ENCODE assay signal across 9 mouse cellular contexts in the genomic region with DNA sequence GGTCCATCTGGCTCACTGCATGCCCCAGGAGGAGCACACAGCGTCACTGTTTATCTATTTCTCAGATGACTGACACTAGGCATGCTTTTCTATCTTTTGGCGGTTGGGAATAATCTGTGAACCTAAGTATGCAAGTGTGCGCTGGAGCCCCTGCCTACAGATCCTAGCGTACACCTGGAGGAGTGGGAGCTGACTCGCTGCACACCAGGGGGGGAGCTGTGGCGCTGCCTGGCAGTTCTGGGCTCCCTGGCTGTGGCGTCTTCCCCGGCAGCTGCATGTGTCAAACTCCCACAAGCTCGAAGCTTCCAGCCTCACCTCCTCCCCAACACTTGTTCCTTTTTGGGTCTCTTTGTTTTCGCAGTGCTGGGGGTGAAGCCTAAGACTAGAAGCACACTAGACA. TPM values are rescaled to one million over a fixed set of nuclear protein-coding genes. Genes with fewer than 3 reads are reported as not detected.
DNase-seq lines count a peak whose midpoint lies in the region; ATAC-seq and TF ChIP-seq lines count a peak whose summit lies in the region.
"Had no signal": no experiment of that assay in that cellular context is flagged by ENCODE, and none has a peak within 500 bp of the region (broad histone marks: within the 10 kb centered on the region; RNA-seq: fewer than 3 reads in every experiment).

No protein-coding gene starts in this region.

- ATAC-seq in lung, postnatal 0 days: no peak
- ATAC-seq in stomach, embryonic 14.5 days (ENCODE audit: insufficient number of reproducible peaks, insufficient read depth, low FRiP score, low read depth): no peak
- ATAC-seq in erythroblast, adult 5-6 weeks (replicated peaks; ENCODE audit: low FRiP score, poor library complexity, severe bottlenecking): no peak

- TF ChIP-seq EP300 in lung, postnatal 0 days (IDR thresholded peaks at IDR 0.05): no peak

- no peaks in the 10 kb centered on the region for H3K9me3 ChIP-seq in lung, postnatal 0 days (ENCODE audit: low read length)
- no peaks in the 10 kb centered on the region for H3K9me3 ChIP-seq in stomach, embryonic 14.5 days (ENCODE audit: control insufficient read depth, low read depth, low read length)

- H3K4me1 ChIP-seq in lung, postnatal 0 days (ENCODE audit: insufficient read depth, low read depth, low read length): no peaks in the 10 kb centered on the region
- H3K4me1 ChIP-seq in stomach, embryonic 14.5 days (ENCODE audit: control insufficient read depth, insufficient read depth, low read length): peaks cover 38% of the 10 kb centered on the region

- peak; percentile 69 to 70 for DNase-seq in cerebellum, postnatal 25 days
- DNase-seq in cerebellum, postnatal 4 days (ENCODE audit: low spot score in 2 of 2): no peak
- no peak for DNase-seq in lung, postnatal 0 days (ENCODE audit: low spot score)
- DNase-seq in lung, postnatal 14 days: no peak
- DNase-seq in left cerebral cortex, adult 18-20 months (ENCODE audit: low spot score in 2 of 2): peak; percentile 73 to 88
- DNase-seq in adrenal gland, postnatal 14 days: no peak
- DNase-seq: embryo, embryonic 11 days had no signal

- H3K36me3 ChIP-seq in lung, postnatal 0 days (ENCODE audit: insufficient read depth, low read length): no peaks in the 10 kb centered on the region
- H3K36me3 ChIP-seq in stomach, embryonic 14.5 days (ENCODE audit: control insufficient read depth, insufficient read depth, low read length): peaks cover 7% of the 10 kb centered on the region; the same call in 1 of the 2 replicates

- no peaks in the 10 kb centered on the region for H3K27me3 ChIP-seq in lung, postnatal 0 days (replicated peaks; ENCODE audit: insufficient read depth, low read length)
- H3K27me3 ChIP-seq in stomach, embryonic 14.5 days (ENCODE audit: control insufficient read depth, insufficient read depth, low read length): no peaks in the 10 kb centered on the region

- WGBS in lung, postnatal 0 days: 50% methylated on average over 10 of the region's 10 CpGs
- 23% methylated on average over 10 of the region's 10 CpGs for whole genome bisulfite sequencing in stomach, embryonic 14.5 days

- H3K9ac ChIP-seq in lung, postnatal 0 days (replicated peaks; ENCODE audit: low read depth): no peak overlapping the region
- H3K9ac ChIP-seq in stomach, embryonic 14.5 days (replicated peaks; ENCODE audit: low read depth, low read length): no peak overlapping the region

- no peak overlapping the region for H3K4me3 ChIP-seq in lung, postnatal 0 days (ENCODE audit: low read depth, low read length)
- H3K4me3 ChIP-seq in stomach, embryonic 14.5 days (ENCODE audit: low read depth, low read length): no peak overlapping the region

- no peak overlapping the region for H3K27ac ChIP-seq in lung, postnatal 0 days (ENCODE audit: low read length)
- H3K27ac ChIP-seq in stomach, embryonic 14.5 days (ENCODE audit: low read length): peak overlapping the region; percentile 21; the same call in 1 of the 2 replicates

- H3K4me2 ChIP-seq in lung, postnatal 0 days (replicated peaks; ENCODE audit: low read depth, low read length): no peak overlapping the region
- H3K4me2 ChIP-seq in stomach, embryonic 14.5 days (replicated peaks; ENCODE audit: low read depth, low read length): no peak overlapping the region

- peak; percentile 24; the same call in 1 of the 2 replicates for TF ChIP-seq CTCF in lung, postnatal 0 days (IDR thresholded peaks at IDR 0.05)

RNA-seq across cellular contexts. Expression of gene Crtc1, which starts 21.5 kb away (rescaled TPM):
- 5.1 and 7.0 TPM in 2 replicates for polyA plus RNA-seq in lung, postnatal 0 days (2015; fragmentation: Nextera tagmentation; extraction: Ambion mirVana)
- 100 to 1,000 TPM; 152 to 154 TPM for total RNA-seq in left cerebral cortex, adult 18-20 months (2021)
- polyA plus RNA-seq in stomach, embryonic 14.5 days (2014; fragmentation: Nextera tagmentation; extraction: Ambion mirVana): 21.6 and 23.0 TPM in 2 replicates
- total RNA-seq in adrenal gland, postnatal 14 days (2021): 19.4 and 20.6 TPM in 2 replicates
- 4.2 and 4.4 TPM in 2 replicates for total RNA-seq in erythroblast, adult 5-6 weeks (2015; ENCODE audit: low replicate concordance)
- 1.7 and 2.0 TPM in 2 replicates for total RNA-seq in erythroblast, adult 5-6 weeks (2017; ENCODE audit: low replicate concordance)

RNA-seq across cellular contexts. Expression of gene Comp, which starts 44.6 kb away (rescaled TPM):
- 0.13 and 0.29 TPM in 2 replicates for polyA plus RNA-seq in lung, postnatal 0 days (2015; fragmentation: Nextera tagmentation; extraction: Ambion mirVana)
- total RNA-seq in left cerebral cortex, adult 18-20 months (2021): under 1 TPM; 0.30 to 0.33 TPM
- 0.38 TPM in 1 of 2 replicates, not detected in the other for polyA plus RNA-seq in stomach, embryonic 14.5 days (2014; fragmentation: Nextera tagmentation; extraction: Ambion mirVana)
- 1.4 TPM in 1 of 2 replicates, not detected in the other for total RNA-seq in adrenal gland, postnatal 14 days (2021)
- not detected in 2 replicates for total RNA-seq in erythroblast, adult 5-6 weeks (2015; ENCODE audit: low replicate concordance)
- 0.43 TPM in 1 of 2 replicates, not detected in the other for total RNA-seq in erythroblast, adult 5-6 weeks (2017; ENCODE audit: low replicate concordance)

RNA-seq across cellular contexts. Expression of gene Klhl26, which starts 58.9 kb away (rescaled TPM):
- 19.0 and 21.6 TPM in 2 replicates for polyA plus RNA-seq in lung, postnatal 0 days (2015; fragmentation: Nextera tagmentation; extraction: Ambion mirVana)
- 10 to 100 TPM; 43.7 to 44.4 TPM for total RNA-seq in left cerebral cortex, adult 18-20 months (2021)
- 20.9 and 22.1 TPM in 2 replicates for polyA plus RNA-seq in stomach, embryonic 14.5 days (2014; fragmentation: Nextera tagmentation; extraction: Ambion mirVana)
- 15.7 and 16.3 TPM in 2 replicates for total RNA-seq in adrenal gland, postnatal 14 days (2021)
- total RNA-seq in erythroblast, adult 5-6 weeks (2015; ENCODE audit: low replicate concordance): 0.38 and 1.7 TPM in 2 replicates
- 1.8 and 2.8 TPM in 2 replicates for total RNA-seq in erythroblast, adult 5-6 weeks (2017; ENCODE audit: low replicate concordance)

Comparison
In these comparisons a context has a peak if more than half of its experiments do, and no peak if none do; other contexts are left out.
1. DNase-seq: peak in cerebellum, postnatal 25 days (2 of 2) and left cerebral cortex, adult 18-20 months (2 of 2); none in cerebellum, postnatal 4 days (0 of 2), lung, postnatal 0 days (single experiment), lung, postnatal 14 days (single experiment) and adrenal gland, postnatal 14 days (single experiment).